Mouse (Mus musculus): ENCODE measurements at regions not wholly inside any gene's neighbourhood (a gene's known extent, or its start where the extent isn't known, plus 50 kb on each side); places are given as distances from the start of the nearest gene placed in this dataset.
A peak's percentile ranks its signal among the peaks of the same experiment; 100 is the strongest.

DNA sequence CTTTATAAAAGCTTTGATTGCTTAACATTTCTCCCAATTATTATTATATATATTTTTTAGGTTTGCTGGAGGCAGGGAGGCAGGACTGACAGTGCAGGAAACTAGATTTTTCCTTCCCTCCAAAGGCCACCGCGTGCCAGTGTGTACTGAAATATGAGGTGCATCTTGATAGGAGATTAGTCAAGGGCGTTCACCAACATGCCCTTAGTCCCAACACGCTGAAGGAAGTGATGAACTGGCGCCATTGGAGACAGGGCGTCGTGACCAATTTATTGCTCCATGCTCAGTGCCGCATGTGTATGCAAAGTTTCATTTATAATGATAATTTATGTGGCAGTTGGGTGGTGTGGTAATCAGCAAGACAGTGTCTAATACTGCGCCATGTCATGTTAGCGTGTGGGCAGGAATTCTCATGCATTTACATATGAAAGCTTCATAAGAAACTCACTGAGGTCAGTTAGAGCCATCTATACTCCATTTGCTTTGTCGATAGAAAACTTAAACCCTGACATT, 66.2 kb downstream of the Isl1 start:
- Histone ChIP-seq H3K36me3 (no peaks in the 10 kb centered on the region), H3K27ac (no peak overlapping the region), H3K9me3 (no peaks in the 10 kb centered on the region), H3K9ac (replicated peaks) (no peak overlapping the region), H3K4me1 (replicated peaks) (no peaks in the 10 kb centered on the region), H3K27me3 (no peaks in the 10 kb centered on the region), H3K4me3 (replicated peaks) (no peak overlapping the region), H3K4me2 (no peak overlapping the region)
- ATAC-seq (ENCODE audit: insufficient number of reproducible peaks, insufficient read depth, low FRiP score, low TSS enrichment, low read depth) = no peak
- 86% methylated on average over 11 of the region's 11 CpGs for WGBS

DNA sequence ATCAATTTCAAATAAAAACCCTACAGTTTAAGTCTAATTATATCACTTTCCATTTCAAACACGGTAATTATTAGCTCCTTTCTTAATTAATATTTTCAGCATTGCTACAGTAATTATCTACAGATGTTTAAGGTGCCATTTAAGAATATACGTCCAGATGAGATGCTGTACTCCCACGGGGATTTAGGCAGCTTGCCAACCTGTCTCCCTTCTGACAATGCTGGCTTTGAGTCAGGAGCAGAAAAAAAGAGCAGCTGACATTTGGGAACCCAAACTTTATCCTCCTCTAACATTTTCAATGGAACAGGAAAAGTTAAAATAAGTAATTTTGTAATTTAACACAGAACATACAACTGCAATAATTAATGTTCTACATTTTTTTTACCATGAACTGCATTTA, 94.4 kb downstream of the Isl1 start:
- Histone ChIP-seq H3K9ac (replicated peaks) (no peak overlapping the region), H3K9me3 (no peaks in the 10 kb centered on the region), H3K4me3 (replicated peaks) (no peak overlapping the region), H3K27ac (no peak overlapping the region), H3K4me1 (replicated peaks) (peaks cover 6% of the 10 kb centered on the region; the same call in 1 of the 2 replicates), H3K4me2 (no peak overlapping the region), H3K27me3 (no peaks in the 10 kb centered on the region), H3K36me3 (no peaks in the 10 kb centered on the region)
- ATAC-seq (ENCODE audit: insufficient number of reproducible peaks, insufficient read depth, low FRiP score, low TSS enrichment, low read depth) = no peak
- WGBS = 14% methylated on average over 3 of the region's 3 CpGs

DNA sequence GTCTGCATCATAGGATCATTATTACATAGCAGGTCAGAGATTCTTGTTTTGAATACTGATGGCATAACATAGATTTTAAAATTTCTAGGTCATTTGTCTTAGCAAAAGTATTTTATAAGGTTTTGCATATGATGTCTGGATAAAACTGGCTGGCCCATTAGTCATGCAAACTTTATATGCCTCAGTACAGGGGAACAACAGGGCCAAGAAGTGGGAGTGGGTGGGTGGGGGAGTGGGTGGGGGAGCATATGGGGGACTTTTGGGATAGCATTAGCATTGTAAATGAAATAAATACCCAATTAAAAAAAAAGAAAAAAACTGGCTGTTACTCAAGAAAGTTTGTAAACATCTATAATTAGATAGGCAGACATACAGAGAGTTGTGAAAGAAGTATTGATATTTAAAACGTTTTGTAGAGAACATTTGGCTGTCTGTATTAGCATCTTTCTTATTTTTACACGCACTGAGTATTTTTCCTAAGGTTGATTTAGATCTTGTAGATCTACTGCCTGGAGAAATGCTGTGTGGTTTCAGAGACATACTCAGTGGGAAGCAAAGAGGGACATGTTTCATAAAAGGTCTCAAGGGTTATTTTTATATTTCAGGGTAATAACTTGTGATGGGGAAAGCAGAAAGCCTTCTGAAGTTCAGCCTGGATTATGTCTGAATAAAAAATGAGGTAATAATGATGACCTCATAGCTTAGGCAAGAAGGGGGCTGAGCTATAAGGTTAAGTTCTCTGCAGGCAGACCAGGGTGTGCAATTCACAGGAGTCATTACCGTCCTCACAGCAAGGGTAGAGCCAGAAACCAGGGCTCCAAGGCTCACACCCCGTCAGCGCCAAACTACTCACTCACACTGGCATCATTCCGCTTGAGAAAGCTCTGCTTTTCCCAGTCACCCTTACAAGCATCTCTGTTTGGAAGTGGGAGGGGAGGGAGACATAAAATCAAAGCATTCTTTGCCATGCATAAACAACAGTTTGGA, 95.4 kb downstream of the Isl1 start:
- Histone ChIP-seq H3K4me1 (replicated peaks) (peaks cover 6% of the 10 kb centered on the region; the same call in 1 of the 2 replicates), H3K9ac (replicated peaks) (no peak overlapping the region), H3K4me3 (replicated peaks) (no peak overlapping the region), H3K9me3 (no peaks in the 10 kb centered on the region), H3K36me3 (no peaks in the 10 kb centered on the region), H3K4me2 (peak overlapping the region; percentile 15; the same call in 1 of the 2 replicates), H3K27ac (no peak overlapping the region), H3K27me3 (no peaks in the 10 kb centered on the region; the same call in 1 of the 2 replicates)
- 24% methylated on average over 6 of the region's 6 CpGs for WGBS
- ATAC-seq (ENCODE audit: insufficient number of reproducible peaks, insufficient read depth, low FRiP score, low TSS enrichment, low read depth) = peak; percentile 71

DNA sequence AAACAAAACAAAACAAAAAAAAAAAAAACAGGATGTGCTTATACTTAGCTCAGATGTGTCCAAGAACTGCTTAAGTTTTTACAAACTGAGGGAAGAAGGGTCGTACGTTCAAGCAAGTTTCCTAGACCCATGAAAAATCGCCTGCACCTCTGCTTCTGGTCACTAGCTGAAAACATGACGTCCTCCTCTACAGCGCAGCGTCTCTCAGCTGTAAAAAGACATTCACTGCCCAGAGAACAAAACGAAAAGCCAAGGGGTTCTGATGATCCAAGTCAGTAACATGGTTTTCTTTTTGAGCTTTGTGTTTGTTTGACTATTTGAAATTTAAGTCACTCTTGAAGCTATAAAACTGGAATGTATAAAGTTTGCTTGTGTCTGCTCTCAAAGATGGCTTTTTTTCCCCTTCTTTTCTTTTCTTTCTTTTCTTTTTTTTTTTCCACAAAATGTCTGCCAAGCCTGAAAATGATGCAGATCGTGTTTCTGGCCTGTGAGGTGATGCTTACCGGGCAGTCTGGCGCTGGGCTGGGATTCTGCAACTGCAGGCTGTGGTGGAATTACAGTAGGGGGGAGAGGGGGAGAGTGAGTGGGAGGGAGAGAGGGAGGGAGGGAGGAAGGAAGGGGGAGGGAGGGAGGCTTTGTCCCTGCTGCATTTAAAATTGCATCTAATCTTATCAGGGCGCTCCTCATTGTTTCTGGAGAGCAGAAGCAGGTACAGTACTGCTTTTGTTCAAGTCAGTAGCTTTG, 108.1 kb downstream of the Isl1 start:
- H3K36me3 ChIP-seq = no peaks in the 10 kb centered on the region
- 4% methylated on average over 11 of the region's 11 CpGs for WGBS
- H3K27ac ChIP-seq = peak overlapping the region; percentile 89
- peak overlapping the region; percentile 27 for H3K4me3 ChIP-seq (replicated peaks)
- H3K9ac ChIP-seq (replicated peaks) = no peak overlapping the region
- H3K4me2 ChIP-seq = peak overlapping the region; percentile 56
- ATAC-seq (ENCODE audit: insufficient number of reproducible peaks, insufficient read depth, low FRiP score, low TSS enrichment, low read depth) = peak; percentile 92
- peaks cover 3% of the 10 kb centered on the region; the same call in 1 of the 2 replicates for H3K4me1 ChIP-seq (replicated peaks)
- no peaks in the 10 kb centered on the region for H3K9me3 ChIP-seq
- H3K27me3 ChIP-seq = no peaks in the 10 kb centered on the region

DNA sequence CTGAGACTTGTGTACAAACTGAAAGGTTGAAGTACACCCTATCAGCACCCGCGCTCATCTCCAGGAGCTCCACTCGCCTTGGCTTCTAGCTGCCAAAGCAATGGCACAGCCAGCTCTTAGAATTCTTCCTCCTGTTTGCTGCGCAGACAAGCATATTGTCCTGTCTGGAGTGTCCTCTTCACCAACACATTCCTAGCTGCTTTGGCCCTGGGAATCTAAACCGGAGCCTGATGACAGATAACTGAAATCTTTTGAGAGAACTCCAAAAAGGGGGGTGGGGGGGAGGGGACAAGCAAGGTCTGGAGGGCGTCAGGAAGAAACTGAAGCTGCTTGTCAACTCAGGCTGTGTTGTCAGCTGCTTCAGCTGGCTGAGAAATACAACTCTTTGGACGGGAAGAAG, 122.4 kb downstream of the Isl1 start:
- no peak for ATAC-seq (ENCODE audit: insufficient number of reproducible peaks, insufficient read depth, low FRiP score, low TSS enrichment, low read depth)
- H3K4me1 ChIP-seq (replicated peaks) = no peaks in the 10 kb centered on the region
- H3K27ac ChIP-seq = no peak overlapping the region
- 52% methylated on average over 7 of the region's 7 CpGs for WGBS
- no peak overlapping the region for H3K4me2 ChIP-seq
- H3K9ac ChIP-seq (replicated peaks) = no peak overlapping the region
- no peaks in the 10 kb centered on the region for H3K36me3 ChIP-seq
- H3K4me3 ChIP-seq (replicated peaks) = no peak overlapping the region
- no peaks in the 10 kb centered on the region for H3K27me3 ChIP-seq
- H3K9me3 ChIP-seq = no peaks in the 10 kb centered on the region

DNA sequence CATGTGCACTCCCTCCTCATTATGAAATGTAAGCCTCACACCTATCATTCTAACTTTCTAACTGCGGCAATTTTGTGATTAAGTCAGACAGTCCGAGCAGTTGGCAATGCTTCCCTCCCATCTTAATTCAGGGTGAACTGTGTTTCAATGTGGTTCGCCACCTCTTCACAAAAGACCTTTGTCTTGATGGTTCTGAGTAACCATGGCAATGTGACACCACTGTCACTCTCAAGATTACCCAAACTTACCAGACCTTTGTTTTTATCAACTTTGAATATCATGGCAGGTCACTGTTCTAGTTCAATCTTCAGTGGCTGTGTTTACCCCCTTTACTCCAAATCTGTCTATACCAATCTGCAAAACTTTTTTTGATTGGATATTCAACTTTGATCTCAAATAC, 131.7 kb downstream of the Isl1 start:
- Histone ChIP-seq H3K9ac (replicated peaks) (no peak overlapping the region), H3K27me3 (no peaks in the 10 kb centered on the region), H3K36me3 (no peaks in the 10 kb centered on the region), H3K4me1 (replicated peaks) (no peaks in the 10 kb centered on the region), H3K4me3 (replicated peaks) (no peak overlapping the region), H3K27ac (no peak overlapping the region), H3K4me2 (no peak overlapping the region), H3K9me3 (no peaks in the 10 kb centered on the region)
- 89% methylated on average over 3 of the region's 3 CpGs for WGBS
- ATAC-seq (ENCODE audit: insufficient number of reproducible peaks, insufficient read depth, low FRiP score, low TSS enrichment, low read depth) = no peak

DNA sequence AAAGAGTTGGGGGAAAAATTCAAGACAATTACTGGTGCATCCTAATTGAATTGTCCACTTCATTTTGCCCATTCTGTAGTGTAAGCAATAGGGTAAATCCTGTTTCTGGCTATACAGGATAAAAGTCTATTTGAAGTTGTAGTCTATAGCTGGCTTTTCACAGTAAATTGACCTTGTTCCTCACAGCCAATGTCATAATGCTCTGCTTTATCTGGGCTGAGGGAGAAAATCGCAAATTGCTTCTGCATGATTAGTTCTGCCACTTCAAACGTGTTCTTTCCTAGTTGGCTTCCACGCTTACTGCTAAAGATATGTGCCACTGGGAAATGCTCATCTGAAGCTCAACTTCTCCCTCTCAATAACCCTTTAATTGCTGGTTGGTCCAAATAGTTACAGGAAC, 134.5 kb downstream of the Isl1 start:
- Histone ChIP-seq H3K4me3 (replicated peaks) (no peak overlapping the region), H3K9me3 (no peaks in the 10 kb centered on the region), H3K27ac (no peak overlapping the region), H3K9ac (replicated peaks) (no peak overlapping the region), H3K36me3 (no peaks in the 10 kb centered on the region), H3K27me3 (no peaks in the 10 kb centered on the region), H3K4me2 (no peak overlapping the region), H3K4me1 (replicated peaks) (no peaks in the 10 kb centered on the region)
- no peak for ATAC-seq (ENCODE audit: insufficient number of reproducible peaks, insufficient read depth, low FRiP score, low TSS enrichment, low read depth)
- 31% methylated on average over 3 of the region's 3 CpGs for WGBS

DNA sequence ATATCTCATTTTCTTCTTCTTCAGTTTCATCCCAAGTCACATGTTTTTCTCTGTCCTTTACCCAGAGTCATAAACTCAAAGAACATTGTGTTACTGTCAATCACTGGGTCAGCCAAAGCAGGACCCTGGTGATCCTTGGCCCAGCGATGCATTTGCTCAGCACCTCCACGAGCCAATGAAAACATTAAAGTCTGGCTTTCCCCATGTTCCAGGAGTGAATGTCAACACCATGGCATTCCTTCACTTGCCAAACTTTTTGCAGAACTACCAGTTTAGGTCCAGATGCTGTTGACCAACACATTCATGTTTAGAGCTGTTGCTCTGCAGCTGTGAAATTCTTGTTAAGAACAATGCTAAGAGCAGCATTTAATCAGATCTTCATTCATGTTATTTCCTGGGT, 135.6 kb downstream of the Isl1 start:
- Histone ChIP-seq H3K27me3 (no peaks in the 10 kb centered on the region), H3K27ac (no peak overlapping the region)
- 73% methylated on average over 2 of the region's 2 CpGs for WGBS

DNA sequence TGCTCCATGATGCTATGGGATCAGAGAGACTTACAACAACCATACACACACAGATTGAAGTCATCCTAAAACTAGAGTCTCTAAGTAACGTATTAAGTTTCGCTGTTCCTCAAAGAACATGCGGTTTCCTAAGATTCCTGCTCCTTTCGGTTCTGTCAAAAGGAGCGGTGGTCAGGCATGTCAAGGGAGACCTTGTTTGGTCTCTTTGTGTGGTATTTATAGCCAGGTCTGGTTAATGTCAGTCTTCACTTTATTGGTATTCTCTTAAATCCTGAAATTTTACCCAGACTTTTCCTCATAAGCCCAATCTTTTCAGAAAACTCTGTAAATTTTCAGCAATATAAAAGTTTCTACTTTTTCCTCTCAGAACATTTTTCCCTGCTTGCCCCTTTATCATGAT, 166.5 kb downstream of the Isl1 start:
- Histone ChIP-seq H3K27me3 (no peaks in the 10 kb centered on the region), H3K4me3 (replicated peaks) (no peak overlapping the region), H3K9ac (replicated peaks) (no peak overlapping the region), H3K4me1 (replicated peaks) (no peaks in the 10 kb centered on the region), H3K9me3 (no peaks in the 10 kb centered on the region), H3K4me2 (peak overlapping the region; percentile 9; the same call in 1 of the 2 replicates), H3K27ac (peak overlapping the region; percentile 3; the same call in 1 of the 2 replicates), H3K36me3 (no peaks in the 10 kb centered on the region)
- peak; percentile 73; the same call in 1 of the 2 replicates for ATAC-seq (ENCODE audit: insufficient number of reproducible peaks, insufficient read depth, low FRiP score, low TSS enrichment, low read depth)
- WGBS = 7% methylated on average over 5 of the region's 5 CpGs

More for the DNA sequence above, 135.6 kb downstream of the Isl1 start:
- Histone ChIP-seq H3K4me1 (replicated peaks) (no peaks in the 10 kb centered on the region), H3K9ac (replicated peaks) (no peak overlapping the region), H3K4me3 (replicated peaks) (no peak overlapping the region), H3K9me3 (no peaks in the 10 kb centered on the region), H3K36me3 (no peaks in the 10 kb centered on the region), H3K4me2 (no peak overlapping the region)
- ATAC-seq (ENCODE audit: insufficient number of reproducible peaks, insufficient read depth, low FRiP score, low TSS enrichment, low read depth) = no peak

DNA sequence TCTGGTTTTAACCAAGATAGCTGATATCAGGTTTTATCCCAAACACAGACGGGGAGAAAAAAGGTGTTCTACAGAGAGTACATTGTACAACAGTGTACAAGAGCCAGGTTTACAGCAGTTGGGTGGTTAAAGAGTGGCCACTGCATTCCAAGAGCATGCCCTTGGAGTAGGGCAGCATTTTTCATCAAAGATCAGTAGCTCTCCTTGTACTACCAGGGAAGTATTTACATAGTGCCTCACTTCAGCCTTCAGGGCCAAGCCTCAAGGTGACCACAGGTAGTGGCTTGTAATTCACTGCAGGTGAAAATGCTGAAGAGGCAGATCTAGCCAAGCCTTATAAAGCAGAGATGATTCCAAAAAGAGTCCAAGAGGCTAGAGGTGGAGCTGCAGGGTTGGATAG, 190.8 kb downstream of the Isl1 start:
- WGBS = 79% methylated on average over 1 of the region's 1 CpGs
- H3K9me3 ChIP-seq = no peaks in the 10 kb centered on the region
- no peak overlapping the region for H3K4me3 ChIP-seq (replicated peaks)
- no peak overlapping the region for H3K27ac ChIP-seq
- no peak overlapping the region for H3K9ac ChIP-seq (replicated peaks)
- no peak overlapping the region for H3K4me2 ChIP-seq
- no peaks in the 10 kb centered on the region for H3K36me3 ChIP-seq
- no peak for ATAC-seq (ENCODE audit: insufficient number of reproducible peaks, insufficient read depth, low FRiP score, low TSS enrichment, low read depth)
- H3K27me3 ChIP-seq = no peaks in the 10 kb centered on the region
- H3K4me1 ChIP-seq (replicated peaks) = no peaks in the 10 kb centered on the region
